Mouse (Mus musculus): ENCODE data around the gene Phf14.

Gene Phf14

DNA sequence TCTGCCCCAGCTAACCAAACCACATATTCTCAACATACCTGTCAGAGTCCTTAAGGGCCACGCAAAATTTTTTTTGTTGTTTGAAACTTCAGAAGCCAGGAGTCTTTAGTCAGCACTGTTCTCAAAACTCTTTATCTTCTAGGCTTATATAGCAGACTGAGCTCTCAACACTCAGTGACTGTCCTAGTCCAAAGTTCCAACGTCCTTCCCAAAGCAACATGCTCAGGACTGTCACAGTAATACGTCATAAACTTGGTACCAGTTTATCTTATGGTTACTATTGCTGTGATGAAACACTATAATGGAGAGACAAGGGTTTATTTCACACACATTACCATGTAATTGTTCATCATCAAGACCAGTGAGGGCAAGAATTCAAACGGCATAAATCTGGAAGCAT, 113.9 kb downstream of the Phf14 start:
- no peak for DNase-seq

- DNase-seq: no peak
Observed at GRCm38 (mm10) chr6:12023395-12023794, 115.8 kb downstream of the Phf14 start.

- no peak for DNase-seq
Observed at GRCm38 (mm10) chr6:12026804-12027537, 119.4 kb downstream of the Phf14 start.

GRCm38 (mm10) chr6:12034561-12034960, 127.0 kb downstream of the Phf14 start:
- peak; percentile 34 to 50 for DNase-seq

- no peak for DNase-seq
Observed at GRCm38 (mm10) chr6:12038268-12038667, 130.7 kb downstream of the Phf14 start.

GRCm38 (mm10) chr6:12052884-12053283, 145.3 kb downstream of the Phf14 start:
- no peak for DNase-seq

DNA sequence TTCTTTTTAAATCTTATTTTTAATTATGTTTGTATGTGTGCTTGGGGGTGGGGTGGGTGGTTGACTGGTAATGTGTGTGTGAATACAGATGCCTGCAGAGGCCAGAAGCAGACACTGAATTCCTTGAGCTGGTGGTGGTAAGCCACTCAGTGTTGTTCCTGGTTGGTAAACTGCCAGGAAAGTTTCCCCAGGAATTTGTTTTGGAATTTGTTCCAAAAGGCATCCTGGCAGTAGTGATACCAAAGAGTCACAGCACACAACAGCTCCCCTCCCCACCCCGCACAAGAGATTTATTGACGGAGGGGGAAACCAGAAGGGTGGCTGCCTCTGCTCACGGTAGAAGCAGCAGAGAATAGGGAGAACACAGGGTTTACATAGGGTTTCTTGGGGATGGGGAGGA, 146.5 kb downstream of the Phf14 start:
- no peak for DNase-seq

DNA sequence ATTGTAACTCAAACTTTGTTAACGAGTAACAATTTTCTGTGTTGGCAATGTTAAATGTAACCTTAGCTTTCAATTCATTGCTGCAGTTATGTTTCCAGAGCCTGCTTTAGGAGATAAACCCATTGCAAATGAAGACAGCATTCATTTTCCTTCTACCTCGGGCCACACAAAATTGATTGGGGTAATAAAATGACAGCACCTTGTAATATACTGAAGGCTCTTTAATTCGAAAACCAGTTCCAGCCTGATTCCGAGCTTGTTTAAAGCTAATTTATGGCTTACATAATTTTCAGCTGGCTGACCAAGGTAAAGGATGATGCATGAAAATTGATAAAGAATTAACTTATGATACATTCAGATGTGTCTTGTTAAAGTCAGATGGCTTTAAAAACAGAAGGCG, 151.1 kb downstream of the Phf14 start:
- DNase-seq: no peak

- DNase-seq: no peak
Observed at GRCm38 (mm10) chr6:12059971-12060370, 152.4 kb downstream of the Phf14 start.

- DNase-seq: no peak
Observed at GRCm38 (mm10) chr6:12060452-12061140, 153.0 kb downstream of the Phf14 start.

DNA sequence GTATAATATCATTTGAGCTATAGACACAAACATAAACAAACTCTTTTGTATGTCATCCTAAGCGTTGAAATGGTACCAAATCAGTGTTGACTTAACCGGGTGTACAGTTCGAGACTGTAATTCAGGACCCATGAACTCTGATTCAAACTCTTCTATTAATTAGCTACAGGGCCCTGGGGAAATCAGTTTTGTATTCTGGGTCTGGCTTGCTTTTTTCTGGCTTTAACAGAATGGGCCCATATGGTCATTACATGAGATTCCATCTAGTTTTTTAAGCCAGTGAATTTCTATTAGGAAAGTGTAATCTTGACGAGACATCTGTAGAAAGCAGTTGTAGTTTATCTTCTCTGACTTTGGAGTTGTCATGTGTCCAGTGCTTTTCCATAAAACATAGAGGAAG, 160.3 kb downstream of the Phf14 start:
- peak; percentile 20 to 21 for DNase-seq

DNA sequence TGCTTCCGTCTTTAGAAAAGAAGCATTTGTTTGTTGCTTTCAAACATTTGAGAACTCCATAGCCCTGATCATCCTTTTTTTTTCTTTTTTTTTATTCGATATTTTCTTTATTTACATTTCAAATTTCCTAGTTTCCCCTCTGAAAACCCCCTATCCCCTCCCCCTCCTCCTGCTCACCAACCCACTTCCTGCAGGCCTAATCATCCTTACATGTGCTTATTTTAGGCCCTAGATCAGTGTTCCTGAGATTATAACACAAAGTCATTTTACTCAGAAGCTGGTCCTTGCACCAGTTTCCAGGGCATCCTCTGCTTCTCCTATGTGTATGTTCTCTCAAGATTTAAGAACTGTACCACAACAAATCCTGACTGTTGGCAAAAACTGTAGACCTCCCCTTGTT, 161.7 kb downstream of the Phf14 start:
- DNase-seq: no peak

GRCm38 (mm10) chr6:12074599-12074998, 167.0 kb downstream of the Phf14 start:
- no peak for DNase-seq

DNA sequence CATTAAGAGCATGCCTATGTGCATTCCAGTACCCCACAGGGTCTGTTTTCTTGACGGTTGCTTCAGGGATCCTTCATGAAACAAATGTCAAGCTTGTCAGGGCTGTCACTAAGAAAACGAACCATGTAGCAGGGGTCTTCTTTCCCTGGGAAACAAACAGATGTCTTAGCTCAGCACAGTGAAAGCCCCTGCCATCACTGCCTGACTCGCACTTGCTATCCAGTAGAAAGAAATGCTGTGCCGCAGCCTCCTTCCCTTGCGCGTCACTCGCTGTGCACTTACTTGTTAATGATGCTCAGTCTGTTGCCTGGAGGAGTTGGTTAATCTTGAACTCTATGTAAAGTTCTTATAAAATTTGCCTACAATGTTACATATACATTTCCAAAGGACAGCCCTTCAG, 169.7 kb downstream of the Phf14 start:
- no peak for DNase-seq

DNA sequence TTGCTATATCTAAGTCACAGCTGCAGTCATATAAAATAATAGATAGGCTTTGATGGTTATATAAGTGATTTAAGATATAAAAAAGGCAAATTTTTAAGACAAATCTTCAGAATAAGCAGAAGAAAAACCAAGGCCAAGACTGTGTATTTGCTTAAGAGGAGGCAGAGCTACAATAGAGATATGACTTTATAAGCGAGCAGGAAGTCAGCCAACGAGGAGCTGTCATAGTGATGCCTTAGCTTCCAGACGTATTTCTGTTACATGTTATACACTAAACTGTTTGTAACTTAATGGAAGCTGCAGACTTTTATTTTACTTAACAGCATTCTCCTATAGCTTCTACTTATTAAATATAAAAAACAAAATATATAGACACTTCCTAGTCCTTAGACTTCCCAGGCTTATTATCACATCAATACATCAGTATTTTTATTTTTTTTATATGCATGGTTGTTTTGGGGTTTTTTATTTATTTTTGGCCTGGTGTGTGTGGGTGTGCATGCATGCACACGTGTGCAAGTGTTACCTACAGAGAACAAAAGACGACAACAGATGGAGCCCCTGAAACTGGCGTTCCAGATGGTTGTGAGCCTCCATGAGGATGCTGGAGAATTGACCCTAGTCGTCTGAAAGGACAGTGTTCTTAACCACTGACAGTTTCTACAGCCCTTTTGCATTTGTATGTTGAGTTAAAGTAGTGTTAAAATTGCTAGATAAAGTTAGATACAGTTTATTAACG, 170.4 kb downstream of the Phf14 start:
- peak in 1 of 2 experiments; percentile 9 for DNase-seq

GRCm38 (mm10) chr6:12079260-12079659, 171.7 kb downstream of the Phf14 start:
- DNase-seq: no peak

DNA sequence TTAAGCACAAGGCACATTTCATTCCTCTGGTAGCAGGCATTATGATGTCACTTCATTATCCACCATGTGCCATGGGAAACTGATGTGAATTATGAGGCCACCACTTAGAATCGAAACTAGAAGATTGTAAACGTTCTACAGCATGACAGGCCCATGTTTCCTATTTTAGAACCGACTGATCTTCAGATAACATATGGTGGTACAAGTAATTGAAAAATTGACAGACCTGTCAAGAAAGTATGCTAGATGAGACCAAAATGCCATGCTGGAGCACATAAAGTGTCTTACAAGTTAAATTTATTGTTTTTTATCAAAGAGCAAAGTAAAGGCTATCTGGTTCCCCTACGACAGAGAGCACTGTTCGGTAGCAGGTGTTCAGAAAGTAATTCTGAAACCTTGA, 172.8 kb downstream of the Phf14 start:
- DNase-seq: no peak

DNA sequence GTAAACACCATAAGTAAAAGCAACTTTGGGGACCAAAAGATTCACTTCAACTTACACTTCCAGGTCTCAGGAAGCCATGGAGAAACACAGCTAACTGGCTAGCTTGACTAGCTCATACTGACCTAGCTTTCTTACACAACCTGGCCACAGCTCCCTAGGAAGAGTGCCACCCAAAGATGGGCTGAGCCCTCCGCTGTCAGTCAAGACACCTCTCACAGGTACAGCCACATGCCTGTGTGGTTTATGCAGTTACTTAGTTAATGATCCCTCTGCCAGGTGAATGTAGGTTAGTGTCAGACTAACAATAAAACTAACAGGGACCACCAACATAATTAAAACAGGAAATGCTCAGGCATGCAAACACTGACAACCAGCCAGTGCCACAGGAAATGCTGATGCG, 174.1 kb downstream of the Phf14 start:
- DNase-seq: no peak

DNA sequence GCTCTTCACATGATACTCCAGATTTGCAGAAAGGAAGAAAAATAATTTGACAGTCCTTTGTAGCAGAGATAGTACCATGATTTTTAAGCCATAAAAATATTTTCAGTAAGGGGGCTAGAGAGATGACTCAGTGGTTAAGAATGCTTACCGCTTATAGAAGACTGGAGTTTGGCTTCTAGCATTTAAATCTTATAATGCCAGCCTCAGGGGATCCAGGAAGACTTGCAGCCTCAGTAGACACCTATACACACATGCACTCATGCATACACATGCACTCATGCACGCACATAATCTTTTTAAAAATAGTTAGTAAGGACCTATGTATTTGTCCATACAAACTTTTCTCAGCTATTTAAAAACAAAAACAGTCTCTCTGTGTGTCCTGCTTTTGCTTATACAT, 174.5 kb downstream of the Phf14 start:
- no peak for DNase-seq

DNA sequence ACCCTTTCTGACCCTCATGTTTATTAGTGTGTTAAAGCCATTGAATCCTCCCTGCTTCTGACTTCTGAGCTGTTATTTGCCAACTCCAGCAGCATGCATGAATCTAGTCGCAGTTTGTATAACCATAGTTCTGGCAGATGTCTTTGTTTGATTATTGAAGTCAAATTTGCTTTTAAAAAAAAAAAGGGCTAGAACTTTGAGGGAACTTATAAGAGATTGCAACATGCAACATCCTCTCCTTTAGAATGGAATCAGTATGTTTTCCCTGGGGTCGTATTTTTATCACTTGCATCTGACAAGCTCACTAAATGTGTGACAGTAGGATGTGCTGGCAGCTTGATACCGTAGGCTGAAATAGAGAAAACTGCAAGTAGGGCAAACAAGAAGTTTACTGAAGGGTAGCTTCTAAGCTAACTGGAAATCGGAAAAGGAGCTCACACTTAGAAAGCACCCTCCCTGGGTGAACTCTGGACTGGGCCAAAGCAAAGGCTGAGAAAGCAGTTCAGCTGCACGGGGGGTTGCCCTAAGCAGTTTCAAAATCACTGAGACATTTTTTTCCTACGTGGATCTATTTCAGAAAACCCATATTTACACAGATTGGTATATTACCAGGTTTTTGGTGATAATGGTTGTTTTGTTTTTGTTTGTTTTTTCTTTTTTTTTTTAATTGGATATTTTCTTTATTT, 175.1 kb downstream of the Phf14 start:
- DNase-seq: no peak

- no peak for DNase-seq
Observed at GRCm38 (mm10) chr6:12084721-12085120, 177.1 kb downstream of the Phf14 start.

GRCm38 (mm10) chr6:12089439-12089992, 181.9 kb downstream of the Phf14 start:
- no peak for DNase-seq

GRCm38 (mm10) chr6:12095716-12096115, 188.1 kb downstream of the Phf14 start:
- no peak for DNase-seq

Data from cerebellum, postnatal 10 days (tissue).